In genomic region chr3:50121001-50121400, GRCm38 (mm10) we compare ENCODE assay signal across 16 mouse cellular contexts.
DNase-seq lines count a peak whose midpoint lies in the region; ATAC-seq and TF ChIP-seq lines count a peak whose summit lies in the region.
"Had no signal": no experiment of that assay in that cellular context is flagged by ENCODE, and none has a peak within 500 bp of the region (broad histone marks: within the 10 kb centered on the region; RNA-seq: fewer than 3 reads in every experiment).

No protein-coding gene starts in this region.

- no peaks in the 10 kb centered on the region for H3K9me3 ChIP-seq in liver, postnatal 0 days (ENCODE audit: low read length)
- H3K9me3 ChIP-seq in liver, embryonic 12.5 days (replicated peaks) = no peaks in the 10 kb centered on the region
- no peaks in the 10 kb centered on the region for H3K9me3 ChIP-seq in E14TG2a.4 (ENCODE audit: low read length)
- H3K9me3 ChIP-seq: forebrain, embryonic 10.5 days; liver, embryonic 15.5 days; megakaryocyte, embryonic 14.5 days had no signal

- H3K27me3 ChIP-seq in liver, postnatal 0 days (ENCODE audit: insufficient read depth, low read length) = no peaks in the 10 kb centered on the region
- no peaks in the 10 kb centered on the region for H3K27me3 ChIP-seq in liver, embryonic 12.5 days (replicated peaks)
- H3K27me3 ChIP-seq in E14TG2a.4 (ENCODE audit: insufficient read depth, low read length) = no peaks in the 10 kb centered on the region
- H3K27me3 ChIP-seq: liver, embryonic 15.5 days; megakaryocyte, embryonic 14.5 days had no signal

- TF ChIP-seq EP300 in liver, postnatal 0 days (IDR thresholded peaks at IDR 0.05; ENCODE audit: low read depth) = no peak

- no peak overlapping the region for H3K27ac ChIP-seq in gastrocnemius, adult 2 months
- H3K27ac ChIP-seq in liver, postnatal 0 days (ENCODE audit: low read depth) = no peak overlapping the region
- H3K27ac ChIP-seq in liver, embryonic 12.5 days = no peak overlapping the region
- H3K27ac ChIP-seq: forebrain, embryonic 10.5 days; liver, embryonic 15.5 days had no signal

- H3K4me2 ChIP-seq in liver, postnatal 0 days (ENCODE audit: low read depth, low read length) = no peak overlapping the region
- H3K4me2 ChIP-seq in liver, embryonic 12.5 days = no peak overlapping the region
- H3K4me2 ChIP-seq: liver, embryonic 15.5 days had no signal

- peak; percentile 73 for TF ChIP-seq CTCF in gastrocnemius, adult 2 months (IDR thresholded peaks at IDR 0.05)
- TF ChIP-seq CTCF in liver, postnatal 0 days (IDR thresholded peaks at IDR 0.05; ENCODE audit: low read depth) = peak; percentile 7; the same call in 1 of the 2 replicates
- TF ChIP-seq CTCF in E14TG2a.4 (conservative IDR thresholded peaks at IDR 0.05; ENCODE audit: low read length) = peak; percentile 33
- 0 out of 2 replicates have a peak, but pooled peaks have one; percentile 3 for TF ChIP-seq CTCF in brain, embryonic 14.5 days (IDR thresholded peaks at IDR 0.05; ENCODE audit: borderline replicate concordance, extremely low read depth, insufficient read depth, insufficient read length)

- intact Hi-C loops in gastrocnemius, adult 2 months (cut with DNase I) = loop anchor here (2.0 kb wide), 1 partner anchor 1026 kb away; no protein-coding TSS in a partner anchor
- intact Hi-C loops in left cerebral cortex, postnatal 25 days (cut with DNase I) = no loop called here

- H3K9ac ChIP-seq in liver, postnatal 0 days (replicated peaks) = no peak overlapping the region
- no peak overlapping the region for H3K9ac ChIP-seq in liver, embryonic 12.5 days
- H3K9ac ChIP-seq: liver, embryonic 15.5 days had no signal

- WGBS in liver, postnatal 0 days (ENCODE audit: insufficient replicate concordance) = 57% methylated on average over 1 of the region's 1 CpGs
- WGBS in liver, embryonic 12.5 days (ENCODE audit: insufficient replicate concordance) = 44% methylated on average over 1 of the region's 1 CpGs

- no peak for ATAC-seq in liver, postnatal 0 days
- no peak for ATAC-seq in liver, embryonic 12.5 days
- no peak for ATAC-seq in cerebellum, adult (ENCODE audit: insufficient number of reproducible peaks, low FRiP score, low TSS enrichment)

- H3K4me1 ChIP-seq in liver, postnatal 0 days (ENCODE audit: insufficient read depth) = no peaks in the 10 kb centered on the region
- no peaks in the 10 kb centered on the region for H3K4me1 ChIP-seq in liver, embryonic 12.5 days
- no peaks in the 10 kb centered on the region for H3K4me1 ChIP-seq in E14TG2a.4 (replicated peaks; ENCODE audit: low read depth, low read length)
- H3K4me1 ChIP-seq: forebrain, embryonic 10.5 days; liver, embryonic 15.5 days; megakaryocyte, embryonic 14.5 days had no signal

- no peak for DNase-seq in gastrocnemius, adult 2 months
- DNase-seq in gastrocnemius, postnatal 25 days = no peak
- no peak for DNase-seq in liver, postnatal 0 days
- DNase-seq in brain, embryonic 14.5 days (ENCODE audit: low read depth) = peak; percentile 26
- DNase-seq in left cerebral cortex, postnatal 25 days (ENCODE audit: low spot score in 2 of 2) = no peak
- DNase-seq: cerebellum, adult 11 months; heart, adult 11 months; heart, postnatal 10 days; kidney, postnatal 14 days had no signal

- no peak overlapping the region for H3K4me3 ChIP-seq in gastrocnemius, adult 2 months
- no peak overlapping the region for H3K4me3 ChIP-seq in liver, postnatal 0 days (ENCODE audit: low read depth, low read length)
- H3K4me3 ChIP-seq in liver, embryonic 12.5 days = no peak overlapping the region
- no peak overlapping the region for H3K4me3 ChIP-seq in E14TG2a.4 (replicated peaks; ENCODE audit: low read length)
- H3K4me3 ChIP-seq: forebrain, embryonic 10.5 days; liver, embryonic 15.5 days; megakaryocyte, embryonic 14.5 days; myocyte had no signal

- no peak for TF ChIP-seq POLR2A in brain, embryonic 14.5 days (IDR thresholded peaks at IDR 0.05; ENCODE audit: borderline replicate concordance, extremely low read depth, insufficient read depth, insufficient read length, poor library complexity, severe bottlenecking)

- no peaks in the 10 kb centered on the region for H3K36me3 ChIP-seq in liver, postnatal 0 days (replicated peaks; ENCODE audit: insufficient read depth, low read length)
- no peaks in the 10 kb centered on the region for H3K36me3 ChIP-seq in liver, embryonic 12.5 days
- no peaks in the 10 kb centered on the region for H3K36me3 ChIP-seq in E14TG2a.4 (ENCODE audit: insufficient read depth, low read length)
- H3K36me3 ChIP-seq: forebrain, embryonic 10.5 days; liver, embryonic 15.5 days had no signal

Comparison
In these comparisons a context has a peak if more than half of its experiments do, and no peak if none do; other contexts are left out.
1. CTCF ChIP-seq: peak in every context shown above with its lines; median percentile 73 in gastrocnemius, adult 2 months; 33 in E14TG2a.4; 7 in liver, postnatal 0 days; 3 in brain, embryonic 14.5 days.